Mouse (Mus musculus): ENCODE measurements around the gene Pepd. TPM values are rescaled to one million over a fixed set of nuclear protein-coding genes. Genes with fewer than 3 reads are reported as not detected.

Pepd gene
- polyA plus RNA-seq, 1 experiment from 2014 or later, result 75.2 TPM

- WGBS, result 95% methylated on average over 2 of the region's 2 CpGs
- no peak for DNase-seq (ENCODE audit: low spot score)
- peak overlapping the region; percentile 32; the same call in 1 of the 2 replicates for H3K27ac ChIP-seq
Observed at GRCm38 (mm10) chr7:35041286-35042208, 129.4 kb downstream of the Pepd start.

GRCm38 (mm10) chr7:35042209-35042554 is 130.0 kb downstream of the Pepd start:
- Histone ChIP-seq H3K9me3 (replicated peaks) (no peaks in the 10 kb centered on the region), H3K36me3 (peaks cover 88% of the 10 kb centered on the region), H3K27me3 (ENCODE audit: low read depth, poor library complexity, severe bottlenecking) (no peaks in the 10 kb centered on the region), H3K27ac (peak overlapping the region; percentile 32), H3K4me1 (peaks cover 29% of the 10 kb centered on the region), H3K4me3 (no peak overlapping the region)
- no peak for DNase-seq (ENCODE audit: low spot score)

More at GRCm38 (mm10) chr7:35041286-35042208, 129.4 kb downstream of the Pepd start:
- peaks cover 83% of the 10 kb centered on the region for H3K36me3 ChIP-seq
- no peaks in the 10 kb centered on the region for H3K9me3 ChIP-seq (replicated peaks)
- peaks cover 29% of the 10 kb centered on the region for H3K4me1 ChIP-seq
- no peaks in the 10 kb centered on the region for H3K27me3 ChIP-seq (ENCODE audit: low read depth, poor library complexity, severe bottlenecking)
- H3K4me3 ChIP-seq, result no peak overlapping the region

GRCm38 (mm10) chr7:35042759-35043217 is 130.6 kb downstream of the Pepd start:
- DNase-seq (ENCODE audit: low spot score), result peak; percentile 63
- peaks cover 29% of the 10 kb centered on the region for H3K4me1 ChIP-seq
- peak overlapping the region; percentile 32 for H3K27ac ChIP-seq
- WGBS, result 26% methylated on average over 5 of the region's 5 CpGs
- no peaks in the 10 kb centered on the region for H3K27me3 ChIP-seq (ENCODE audit: low read depth, poor library complexity, severe bottlenecking)
- no peak overlapping the region for H3K4me3 ChIP-seq
- H3K9me3 ChIP-seq (replicated peaks), result no peaks in the 10 kb centered on the region
- peaks cover 86% of the 10 kb centered on the region for H3K36me3 ChIP-seq

- WGBS, result 94% methylated on average over 10 of the region's 10 CpGs
- Histone ChIP-seq H3K27me3 (ENCODE audit: low read depth, poor library complexity, severe bottlenecking) (no peaks in the 10 kb centered on the region), H3K36me3 (peaks cover 85% of the 10 kb centered on the region)
Observed at GRCm38 (mm10) chr7:35043266-35043817, 131.2 kb downstream of the Pepd start.

GRCm38 (mm10) chr7:35044719-35045118 is 132.5 kb downstream of the Pepd start:
- no peak overlapping the region for H3K4me3 ChIP-seq
- H3K27ac ChIP-seq, result no peak overlapping the region
- no peaks in the 10 kb centered on the region for H3K27me3 ChIP-seq (ENCODE audit: low read depth, poor library complexity, severe bottlenecking)
- WGBS, result 86% methylated on average over 2 of the region's 2 CpGs
- H3K9me3 ChIP-seq (replicated peaks), result no peaks in the 10 kb centered on the region
- no peak for DNase-seq (ENCODE audit: low spot score)
- H3K4me1 ChIP-seq, result peaks cover 29% of the 10 kb centered on the region
- H3K36me3 ChIP-seq, result peaks cover 91% of the 10 kb centered on the region

More at GRCm38 (mm10) chr7:35043266-35043817, 131.2 kb downstream of the Pepd start:
- Histone ChIP-seq H3K4me1 (peaks cover 29% of the 10 kb centered on the region), H3K9me3 (replicated peaks) (no peaks in the 10 kb centered on the region), H3K27ac (no peak overlapping the region), H3K4me3 (no peak overlapping the region)
- DNase-seq (ENCODE audit: low spot score), result no peak

- peaks cover 25% of the 10 kb centered on the region for H3K4me1 ChIP-seq
- H3K36me3 ChIP-seq, result peaks cover 93% of the 10 kb centered on the region
- H3K27me3 ChIP-seq (ENCODE audit: low read depth, poor library complexity, severe bottlenecking), result no peaks in the 10 kb centered on the region
- 86% methylated on average over 4 of the region's 4 CpGs for WGBS
- H3K4me3 ChIP-seq, result no peak overlapping the region
- no peak for DNase-seq (ENCODE audit: low spot score)
- H3K9me3 ChIP-seq (replicated peaks), result no peaks in the 10 kb centered on the region
- H3K27ac ChIP-seq, result no peak overlapping the region
Observed at GRCm38 (mm10) chr7:35046091-35046490, 133.9 kb downstream of the Pepd start.

GRCm38 (mm10) chr7:35050540-35050939 is 138.4 kb downstream of the Pepd start:
- Histone ChIP-seq H3K9me3 (replicated peaks) (no peaks in the 10 kb centered on the region), H3K27me3 (ENCODE audit: low read depth, poor library complexity, severe bottlenecking) (no peaks in the 10 kb centered on the region), H3K36me3 (peaks cover 67% of the 10 kb centered on the region), H3K4me3 (no peak overlapping the region), H3K4me1 (peaks cover 12% of the 10 kb centered on the region), H3K27ac (no peak overlapping the region)
- 97% methylated on average over 12 of the region's 12 CpGs for WGBS
- DNase-seq (ENCODE audit: low spot score), result no peak

- no peak for DNase-seq (ENCODE audit: low spot score)
- H3K4me1 ChIP-seq, result peaks cover 17% of the 10 kb centered on the region
- H3K4me3 ChIP-seq, result no peak overlapping the region
- peaks cover 43% of the 10 kb centered on the region for H3K36me3 ChIP-seq
- H3K9me3 ChIP-seq (replicated peaks), result no peaks in the 10 kb centered on the region
- 94% methylated on average over 3 of the region's 3 CpGs for WGBS
- no peak overlapping the region for H3K27ac ChIP-seq
- H3K27me3 ChIP-seq (ENCODE audit: low read depth, poor library complexity, severe bottlenecking), result no peaks in the 10 kb centered on the region
Observed at GRCm38 (mm10) chr7:35053161-35053560, 141.0 kb downstream of the Pepd start.

GRCm38 (mm10) chr7:35054286-35054685 is 142.1 kb downstream of the Pepd start:
- H3K27me3 ChIP-seq (ENCODE audit: low read depth, poor library complexity, severe bottlenecking), result no peaks in the 10 kb centered on the region
- H3K36me3 ChIP-seq, result peaks cover 34% of the 10 kb centered on the region
- WGBS, result 94% methylated on average over 1 of the region's 1 CpGs

GRCm38 (mm10) chr7:35054977-35055618 is 142.9 kb downstream of the Pepd start:
- peaks cover 17% of the 10 kb centered on the region for H3K4me1 ChIP-seq
- WGBS, result 49% methylated on average over 2 of the region's 2 CpGs
- peak overlapping the region; percentile 97 for H3K27ac ChIP-seq
- DNase-seq (ENCODE audit: low spot score), result no peak
- no peaks in the 10 kb centered on the region for H3K9me3 ChIP-seq (replicated peaks)
- H3K36me3 ChIP-seq, result peaks cover 25% of the 10 kb centered on the region
- no peaks in the 10 kb centered on the region for H3K27me3 ChIP-seq (ENCODE audit: low read depth, poor library complexity, severe bottlenecking)
- peak overlapping the region; percentile 84 for H3K4me3 ChIP-seq

More at GRCm38 (mm10) chr7:35054286-35054685, 142.1 kb downstream of the Pepd start:
- no peak overlapping the region for H3K27ac ChIP-seq
- peaks cover 17% of the 10 kb centered on the region for H3K4me1 ChIP-seq
- no peak for DNase-seq (ENCODE audit: low spot score)
- H3K9me3 ChIP-seq (replicated peaks), result no peaks in the 10 kb centered on the region
- H3K4me3 ChIP-seq, result no peak overlapping the region

GRCm38 (mm10) chr7:35055619-35056435 is 143.6 kb downstream of the Pepd start:
- peak overlapping the region; percentile 97 for H3K27ac ChIP-seq
- under 1% methylated on average over 72 of the region's 77 CpGs for WGBS
- H3K4me3 ChIP-seq, result peak overlapping the region; percentile 84
- peaks cover 18% of the 10 kb centered on the region for H3K36me3 ChIP-seq
- H3K27me3 ChIP-seq (ENCODE audit: low read depth, poor library complexity, severe bottlenecking), result no peaks in the 10 kb centered on the region
- peaks cover 17% of the 10 kb centered on the region for H3K4me1 ChIP-seq
- H3K9me3 ChIP-seq (replicated peaks), result no peaks in the 10 kb centered on the region
- DNase-seq (ENCODE audit: low spot score), result peak; percentile 77

GRCm38 (mm10) chr7:35056436-35056864 is 144.3 kb downstream of the Pepd start, which contains the start of gene Cebpg:
Gene Cebpg, minus strand, starts transcription at chr7:35056573.
- peak; percentile 96 for DNase-seq (ENCODE audit: low spot score)
- Histone ChIP-seq H3K9me3 (replicated peaks) (no peaks in the 10 kb centered on the region), H3K4me3 (peak within 1 kb of the TSS; percentile 84), H3K27me3 (ENCODE audit: low read depth, poor library complexity, severe bottlenecking) (no peaks in the 10 kb centered on the region), H3K4me1 (peaks cover 17% of the 10 kb centered on the region), H3K36me3 (peaks cover 14% of the 10 kb centered on the region), H3K27ac (peak within 1 kb of the TSS; percentile 97)
- under 1% methylated on average over 51 of the region's 53 CpGs for WGBS
